Mouse (Mus musculus): ENCODE results near the gene Lmo1. TPM values are rescaled to one million over a fixed set of nuclear protein-coding genes. Genes with fewer than 3 reads are reported as not detected.
"Not testable (repeated sequence)": the region's sequence is repeated elsewhere in the genome, so short reads cannot be mapped to it uniquely, and the experiment has no call there.

Lmo1 gene
- polyA plus RNA-seq, 1 experiment from 2014 or later, result 1.3 TPM

DNA sequence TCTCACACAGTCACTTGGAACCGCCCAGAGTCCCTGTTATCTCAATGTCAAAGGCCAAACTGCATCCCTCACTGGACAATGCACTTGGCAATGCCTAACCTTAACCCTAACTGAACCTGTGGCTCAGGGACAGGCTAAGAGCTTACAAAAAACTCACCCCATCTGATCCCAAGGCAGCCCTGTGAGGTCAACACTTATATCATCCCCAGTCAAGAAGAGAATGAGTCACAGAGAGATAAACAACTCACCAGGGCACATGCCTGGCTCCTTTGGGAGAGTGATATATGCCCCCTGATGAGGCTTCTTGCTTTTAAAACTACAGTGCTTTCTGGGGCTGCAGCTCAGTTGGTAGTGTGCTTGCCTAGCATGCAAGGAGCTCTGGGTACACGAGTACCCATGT is 34.0 kb downstream of the Lmo1 start:
- H3K4me2 ChIP-seq, result no peak overlapping the region
- no peaks in the 10 kb centered on the region for H3K36me3 ChIP-seq
- WGBS, result 45% methylated on average over 2 of the region's 2 CpGs
- H3K27ac ChIP-seq (replicated peaks), result no peak overlapping the region
- ATAC-seq (ENCODE audit: extremely low read depth, insufficient number of reproducible peaks, low FRiP score, low TSS enrichment), result no peak
- peaks cover 35% of the 10 kb centered on the region; the same call in 1 of the 2 replicates for H3K27me3 ChIP-seq (replicated peaks)
- no peaks in the 10 kb centered on the region; the same call in 1 of the 2 replicates for H3K4me1 ChIP-seq
- no peak overlapping the region for H3K9ac ChIP-seq
- no peaks in the 10 kb centered on the region for H3K9me3 ChIP-seq
- H3K4me3 ChIP-seq, result no peak overlapping the region

DNA sequence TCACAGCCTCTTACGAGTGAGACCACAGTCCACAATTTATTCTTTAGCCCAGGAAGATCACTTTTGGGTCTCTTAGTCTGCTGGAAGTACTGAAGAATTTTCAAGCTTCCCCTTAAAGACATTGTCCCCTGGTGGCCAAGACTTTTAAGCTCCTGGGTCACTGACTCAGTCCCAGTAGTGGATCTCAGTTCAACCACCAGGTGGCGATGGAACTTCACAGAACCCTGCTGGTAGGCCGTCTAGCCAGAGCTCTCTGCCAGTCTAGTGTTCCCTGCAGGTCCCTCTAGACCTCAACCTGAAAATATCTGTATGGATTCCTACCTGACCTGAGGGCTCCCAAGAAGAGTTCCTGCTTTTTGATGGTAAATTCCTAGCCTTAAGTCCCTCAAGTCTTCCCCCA is 35.6 kb downstream of the Lmo1 start:
- Histone ChIP-seq H3K4me3 (no peak overlapping the region), H3K27ac (replicated peaks) (no peak overlapping the region), H3K9me3 (no peaks in the 10 kb centered on the region), H3K4me2 (no peak overlapping the region), H3K36me3 (no peaks in the 10 kb centered on the region), H3K27me3 (replicated peaks) (peaks cover 21% of the 10 kb centered on the region; the same call in 1 of the 2 replicates), H3K9ac (no peak overlapping the region), H3K4me1 (no peaks in the 10 kb centered on the region; the same call in 1 of the 2 replicates)
- WGBS, result 11% methylated on average over 3 of the region's 3 CpGs
- no peak for ATAC-seq (ENCODE audit: extremely low read depth, insufficient number of reproducible peaks, low FRiP score, low TSS enrichment)

DNA sequence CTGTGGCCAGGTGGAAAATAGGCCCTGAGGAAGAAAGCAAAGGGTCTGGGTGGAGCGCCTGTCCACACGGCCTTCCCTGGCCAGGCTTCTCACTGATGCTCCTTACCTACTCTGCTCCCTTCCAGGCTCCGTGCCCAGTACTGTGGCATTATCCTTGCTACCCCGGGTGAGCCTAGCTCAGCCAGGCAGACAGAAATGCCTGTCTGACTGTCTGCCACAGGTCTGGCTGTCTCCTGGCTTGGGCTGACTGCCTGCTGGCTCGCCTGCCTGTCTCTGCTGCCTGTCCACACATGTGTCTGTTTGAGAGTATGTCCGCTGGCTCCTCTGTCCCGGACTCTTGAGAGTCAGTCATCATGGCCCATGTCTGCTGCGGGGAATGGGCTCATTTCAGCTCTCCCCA is 37.6 kb downstream of the Lmo1 start:
- no peak for ATAC-seq (ENCODE audit: extremely low read depth, insufficient number of reproducible peaks, low FRiP score, low TSS enrichment)
- WGBS, result 76% methylated on average over 8 of the region's 8 CpGs
- H3K36me3 ChIP-seq, result no peaks in the 10 kb centered on the region
- H3K27me3 ChIP-seq (replicated peaks), result peaks cover 7% of the 10 kb centered on the region; the same call in 1 of the 2 replicates
- H3K4me2 ChIP-seq, result no peak overlapping the region
- H3K4me1 ChIP-seq, result no peaks in the 10 kb centered on the region; the same call in 1 of the 2 replicates
- H3K9ac ChIP-seq, result no peak overlapping the region
- H3K9me3 ChIP-seq, result no peaks in the 10 kb centered on the region
- no peak overlapping the region for H3K27ac ChIP-seq (replicated peaks)
- no peak overlapping the region for H3K4me3 ChIP-seq

DNA sequence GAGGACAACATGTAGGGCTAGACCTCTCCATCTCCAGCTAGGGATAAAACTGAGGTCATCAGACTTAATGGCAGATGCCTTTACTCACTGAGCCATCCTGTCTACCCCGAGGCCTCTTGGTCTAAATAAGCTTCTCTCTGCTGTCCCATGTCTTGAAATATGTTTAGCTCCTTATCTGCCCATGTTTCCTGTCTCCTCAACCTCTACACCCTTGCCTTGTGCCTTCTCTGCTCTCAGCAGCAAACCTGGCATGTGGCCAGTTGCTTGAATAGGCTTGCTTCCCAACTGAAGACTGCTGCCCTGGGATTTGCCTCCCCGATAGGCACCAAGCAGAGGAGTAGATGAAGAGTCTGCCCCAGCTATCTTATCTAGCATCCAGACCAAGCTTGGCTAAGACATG is 43.4 kb downstream of the Lmo1 start:
- no peaks in the 10 kb centered on the region for H3K9me3 ChIP-seq
- H3K4me3 ChIP-seq, result no peak overlapping the region
- ATAC-seq (ENCODE audit: extremely low read depth, insufficient number of reproducible peaks, low FRiP score, low TSS enrichment), result no peak
- no peaks in the 10 kb centered on the region for H3K4me1 ChIP-seq
- no peak overlapping the region for H3K9ac ChIP-seq
- H3K27me3 ChIP-seq (replicated peaks), result peaks cover 11% of the 10 kb centered on the region; the same call in 1 of the 2 replicates
- WGBS, result 59% methylated on average over 2 of the region's 2 CpGs
- H3K27ac ChIP-seq (replicated peaks), result no peak overlapping the region
- H3K36me3 ChIP-seq, result no peaks in the 10 kb centered on the region
- H3K4me2 ChIP-seq, result no peak overlapping the region

DNA sequence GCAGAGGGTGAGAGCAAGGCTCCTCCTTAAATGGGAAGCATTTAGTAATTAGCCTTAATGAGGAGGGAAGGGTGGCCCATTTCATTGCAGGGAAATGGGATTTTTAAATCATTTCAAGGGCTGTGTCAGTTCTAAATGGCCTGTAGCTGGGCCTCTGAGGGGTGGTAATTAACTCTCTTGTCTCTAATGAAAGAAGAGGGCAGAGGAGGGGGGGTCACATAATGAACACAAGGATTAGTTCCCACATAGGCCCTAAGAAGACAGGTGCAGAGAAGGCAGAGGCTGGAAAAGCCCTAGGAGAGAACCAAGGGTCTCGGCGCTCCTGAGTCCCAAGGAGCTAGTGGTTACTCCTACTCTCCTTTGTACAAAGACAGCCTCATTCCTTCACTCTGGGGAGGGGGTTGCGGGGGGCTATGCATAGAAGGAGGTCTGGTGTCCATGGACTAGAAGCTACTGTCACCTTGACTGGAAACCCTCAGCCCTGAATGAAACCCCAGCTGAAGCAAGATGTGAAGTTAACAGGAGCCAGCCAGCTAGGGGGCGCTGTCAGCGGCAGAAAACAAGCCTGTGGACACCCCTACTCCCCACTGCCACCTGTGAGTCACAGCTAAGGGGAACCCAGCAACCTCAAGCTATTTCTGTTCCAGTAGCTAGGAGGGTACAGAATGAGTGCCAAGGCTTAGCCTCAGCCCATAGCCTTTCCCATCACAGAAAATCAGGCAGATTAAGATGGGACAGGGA is 44.9 kb downstream of the Lmo1 start:
- Histone ChIP-seq H3K4me2 (no peak overlapping the region), H3K9me3 (no peaks in the 10 kb centered on the region), H3K4me1 (no peaks in the 10 kb centered on the region), H3K36me3 (no peaks in the 10 kb centered on the region), H3K9ac (no peak overlapping the region), H3K27ac (replicated peaks) (no peak overlapping the region), H3K27me3 (replicated peaks) (peaks cover 11% of the 10 kb centered on the region; the same call in 1 of the 2 replicates), H3K4me3 (no peak overlapping the region)
- ATAC-seq (ENCODE audit: extremely low read depth, insufficient number of reproducible peaks, low FRiP score, low TSS enrichment), result no peak
- WGBS, result 66% methylated on average over 5 of the region's 5 CpGs

DNA sequence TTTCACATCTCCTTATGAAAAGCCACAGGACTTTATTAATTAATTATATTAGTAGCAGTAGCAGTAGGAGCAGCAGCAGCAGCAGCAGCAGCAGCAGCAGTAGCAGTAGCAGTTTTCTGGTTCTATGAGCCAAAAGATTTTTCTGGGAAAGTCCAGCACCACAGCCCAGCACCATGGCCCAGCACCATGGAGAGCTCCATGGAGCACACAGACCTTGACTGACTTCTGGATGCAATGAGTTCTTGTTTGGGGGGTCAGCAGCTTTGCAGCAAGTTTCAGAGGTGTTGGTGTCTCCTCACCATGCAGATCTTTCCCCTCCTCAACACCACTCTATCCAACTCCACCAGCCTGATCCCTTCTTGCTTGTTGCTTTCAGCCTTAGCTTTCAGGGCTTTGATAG is 45.6 kb downstream of the Lmo1 start:
- peaks cover 15% of the 10 kb centered on the region; the same call in 1 of the 2 replicates for H3K27me3 ChIP-seq (replicated peaks)
- H3K27ac ChIP-seq (replicated peaks), result no peak overlapping the region
- H3K9me3 ChIP-seq, result no peaks in the 10 kb centered on the region
- H3K4me1 ChIP-seq, result no peaks in the 10 kb centered on the region
- no peak for ATAC-seq (ENCODE audit: extremely low read depth, insufficient number of reproducible peaks, low FRiP score, low TSS enrichment)
- no peak overlapping the region for H3K4me2 ChIP-seq
- H3K36me3 ChIP-seq, result no peaks in the 10 kb centered on the region
- no peak overlapping the region for H3K4me3 ChIP-seq
- no peak overlapping the region for H3K9ac ChIP-seq

DNA sequence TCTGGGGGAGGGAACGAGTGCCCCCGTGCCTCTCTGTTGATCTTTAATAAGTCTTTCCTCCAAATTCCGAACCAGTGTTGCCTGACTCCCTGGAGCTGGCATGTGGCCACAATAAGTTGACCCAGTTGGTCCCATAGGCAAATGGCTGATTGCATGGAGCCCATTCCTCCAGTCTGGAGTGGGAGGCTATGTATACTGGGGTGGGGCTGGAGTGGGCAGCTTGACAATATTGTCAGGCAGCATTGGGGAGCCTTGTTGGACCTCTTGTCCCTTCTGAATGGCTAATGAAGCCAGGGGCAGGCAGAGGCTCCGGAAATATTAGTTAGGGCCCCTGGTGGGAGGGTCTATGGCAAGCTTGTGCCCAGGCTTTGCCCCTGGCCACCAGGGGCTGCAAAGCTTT is 59.1 kb downstream of the Lmo1 start:
- ATAC-seq (ENCODE audit: extremely low read depth, insufficient number of reproducible peaks, low FRiP score, low TSS enrichment), result no peak
- H3K9ac ChIP-seq, result no peak overlapping the region
- H3K36me3 ChIP-seq, result no peaks in the 10 kb centered on the region
- peak overlapping the region; percentile 67 for H3K27ac ChIP-seq (replicated peaks)
- H3K4me3 ChIP-seq, result no peak overlapping the region
- H3K27me3 ChIP-seq (replicated peaks), result 0 out of 2 replicates have a peak, but pooled peaks cover 3% of the 10 kb centered on the region
- no peaks in the 10 kb centered on the region for H3K9me3 ChIP-seq
- peaks cover 6% of the 10 kb centered on the region for H3K4me1 ChIP-seq
- 57% methylated on average over 4 of the region's 4 CpGs for WGBS
- peak overlapping the region; percentile 24; the same call in 1 of the 2 replicates for H3K4me2 ChIP-seq

DNA sequence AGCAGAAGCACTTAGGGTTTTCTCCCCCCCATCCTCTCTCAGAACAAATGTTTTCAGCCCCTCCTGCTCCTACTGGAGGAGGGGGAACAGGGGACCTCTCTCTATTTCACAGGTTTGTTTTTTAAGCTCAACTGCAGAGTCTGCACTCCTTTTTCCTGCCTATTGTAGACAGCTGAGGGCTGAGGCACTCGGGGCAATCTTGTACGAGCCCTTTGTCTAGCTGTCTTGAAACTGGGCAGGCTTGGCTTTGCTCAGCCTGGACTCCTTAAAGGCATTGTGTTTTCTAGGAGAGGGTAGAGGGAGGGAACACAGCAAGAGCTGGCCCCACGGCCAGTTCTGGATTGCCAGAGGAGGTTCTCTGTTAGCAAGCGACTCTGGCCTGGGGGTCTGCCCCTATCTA is 59.5 kb downstream of the Lmo1 start:
- not testable (repeated sequence) for H3K27me3 ChIP-seq (replicated peaks); H3K4me2 ChIP-seq; H3K36me3 ChIP-seq; H3K4me1 ChIP-seq; H3K9ac ChIP-seq; H3K4me3 ChIP-seq; H3K9me3 ChIP-seq
- WGBS, result 38% methylated on average over 1 of the region's 4 CpGs
- H3K27ac ChIP-seq (replicated peaks), result peak overlapping the region; percentile 67
- peak; percentile 44 for ATAC-seq (ENCODE audit: extremely low read depth, insufficient number of reproducible peaks, low FRiP score, low TSS enrichment)

DNA sequence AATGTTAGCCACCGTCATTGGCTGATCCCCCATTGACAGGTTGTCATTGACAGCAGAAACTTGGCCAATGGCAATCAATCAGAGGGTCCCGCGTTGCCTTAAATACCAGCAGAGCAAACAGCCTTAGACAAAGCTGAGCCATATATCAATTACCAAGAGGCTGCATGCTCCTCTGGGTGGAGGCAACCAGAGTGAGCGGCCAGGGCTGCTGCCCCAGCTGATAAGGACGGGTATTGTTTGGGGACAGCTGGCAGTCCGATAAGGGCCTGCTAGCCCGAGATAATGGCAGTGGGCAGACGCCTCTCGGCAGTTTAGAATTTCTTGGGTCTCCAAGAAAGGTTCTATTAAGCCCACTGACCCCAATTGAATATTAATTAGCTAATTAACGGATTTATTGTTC is 60.1 kb downstream of the Lmo1 start:
- Histone ChIP-seq H3K36me3 (no peaks in the 10 kb centered on the region), H3K9me3 (no peaks in the 10 kb centered on the region), H3K27me3 (replicated peaks) (0 out of 2 replicates have a peak, but pooled peaks cover 3% of the 10 kb centered on the region), H3K4me3 (no peak overlapping the region), H3K4me2 (peak overlapping the region; percentile 20), H3K4me1 (peaks cover 6% of the 10 kb centered on the region), H3K9ac (no peak overlapping the region), H3K27ac (replicated peaks) (peak overlapping the region; percentile 67; the same call in 1 of the 2 replicates)
- WGBS, result 9% methylated on average over 10 of the region's 10 CpGs
- ATAC-seq (ENCODE audit: extremely low read depth, insufficient number of reproducible peaks, low FRiP score, low TSS enrichment), result peak; percentile 86

DNA sequence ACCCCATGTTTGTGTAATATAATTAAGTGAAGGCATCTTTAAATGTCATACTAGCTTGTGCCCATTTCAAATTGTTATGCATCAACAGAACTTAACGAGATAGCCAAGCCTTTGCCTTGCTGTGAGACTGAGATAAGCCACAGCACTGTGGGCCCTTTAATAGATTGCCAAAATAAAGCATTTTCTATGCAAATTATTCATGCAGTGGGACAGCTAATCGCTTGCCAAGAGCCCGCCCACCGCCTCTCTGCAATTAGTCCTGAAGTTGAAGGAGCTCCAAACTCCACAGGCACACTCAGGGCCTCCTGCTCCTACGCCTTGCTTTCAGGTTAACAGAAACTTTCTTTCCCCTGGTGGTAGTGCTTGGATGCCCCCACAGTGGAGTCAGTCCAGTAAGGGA is 64.0 kb downstream of the Lmo1 start:
- H3K9ac ChIP-seq, result no peak overlapping the region
- H3K36me3 ChIP-seq, result no peaks in the 10 kb centered on the region
- no peaks in the 10 kb centered on the region for H3K9me3 ChIP-seq
- H3K27me3 ChIP-seq (replicated peaks), result 0 out of 2 replicates have a peak, but pooled peaks cover 3% of the 10 kb centered on the region
- ATAC-seq (ENCODE audit: extremely low read depth, insufficient number of reproducible peaks, low FRiP score, low TSS enrichment), result no peak
- H3K4me1 ChIP-seq, result peaks cover 6% of the 10 kb centered on the region
- WGBS, result 61% methylated on average over 5 of the region's 5 CpGs
- H3K27ac ChIP-seq (replicated peaks), result peak overlapping the region; percentile 36; the same call in 1 of the 2 replicates
- H3K4me3 ChIP-seq, result no peak overlapping the region
- no peak overlapping the region for H3K4me2 ChIP-seq

DNA sequence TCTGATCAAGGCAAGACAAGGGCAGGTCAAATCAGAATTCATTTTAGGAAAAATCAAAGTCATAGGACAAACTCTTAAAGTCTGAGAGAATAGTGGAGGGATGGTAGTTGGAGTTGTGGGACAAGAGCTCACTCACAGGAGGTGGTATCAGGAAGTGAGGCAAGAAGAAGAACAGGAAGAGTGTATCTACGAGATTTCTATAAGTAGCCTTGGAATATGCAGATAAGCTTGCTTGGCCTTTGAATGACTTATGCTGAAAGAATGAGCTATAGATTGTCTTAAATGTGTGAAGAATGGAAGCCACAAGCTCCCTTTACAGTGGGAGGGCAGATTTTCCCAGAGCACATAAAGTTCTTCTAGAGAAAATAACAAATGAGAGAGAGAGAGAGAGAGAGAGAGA is 70.1 kb downstream of the Lmo1 start:
- Histone ChIP-seq H3K36me3 (no peaks in the 10 kb centered on the region), H3K4me3 (no peak overlapping the region), H3K27ac (replicated peaks) (no peak overlapping the region), H3K9me3 (no peaks in the 10 kb centered on the region), H3K4me2 (no peak overlapping the region), H3K27me3 (replicated peaks) (no peaks in the 10 kb centered on the region), H3K4me1 (no peaks in the 10 kb centered on the region), H3K9ac (no peak overlapping the region)
- no peak for ATAC-seq (ENCODE audit: extremely low read depth, insufficient number of reproducible peaks, low FRiP score, low TSS enrichment)
- WGBS, result 17% methylated on average over 1 of the region's 1 CpGs

DNA sequence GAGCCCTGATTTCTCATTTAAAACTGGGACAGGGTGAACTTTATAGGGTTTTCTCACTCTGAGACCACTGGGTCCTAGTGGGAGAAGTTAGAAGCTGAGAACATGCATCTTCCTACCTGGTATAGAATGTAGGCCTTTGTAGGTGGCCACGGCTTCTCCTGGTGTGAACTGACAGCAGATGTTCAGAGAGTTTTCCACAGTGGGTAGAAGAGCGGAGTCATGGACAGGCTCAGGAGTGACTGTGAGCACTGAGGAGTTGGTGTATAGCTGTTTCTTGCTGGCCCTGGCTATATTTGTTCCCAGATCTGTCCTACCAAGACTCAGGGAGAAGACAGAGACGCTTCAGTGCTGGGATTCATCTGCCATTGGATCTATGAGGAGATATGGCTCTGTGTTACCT is 73.8 kb downstream of the Lmo1 start:
- H3K4me2 ChIP-seq, result no peak overlapping the region
- H3K36me3 ChIP-seq, result no peaks in the 10 kb centered on the region
- H3K4me3 ChIP-seq, result no peak overlapping the region
- H3K27me3 ChIP-seq (replicated peaks), result 0 out of 2 replicates have a peak, but pooled peaks cover 3% of the 10 kb centered on the region
- WGBS, result 74% methylated on average over 3 of the region's 3 CpGs
- H3K9me3 ChIP-seq, result no peaks in the 10 kb centered on the region
- no peak overlapping the region for H3K9ac ChIP-seq
- H3K27ac ChIP-seq (replicated peaks), result no peak overlapping the region
- ATAC-seq (ENCODE audit: extremely low read depth, insufficient number of reproducible peaks, low FRiP score, low TSS enrichment), result no peak
- no peaks in the 10 kb centered on the region for H3K4me1 ChIP-seq
